Mouse (Mus musculus) ZHBTc4 (cell line): ENCODE measurements around the gene Plcz1.

Source experiments
- DNase-seq: peaks from one replicate; pipeline ENCODE4 v3.0.0-alpha.2; 2011; ENCODE audit warnings: low read depth, low spot score

The Plcz1 gene

DNA sequence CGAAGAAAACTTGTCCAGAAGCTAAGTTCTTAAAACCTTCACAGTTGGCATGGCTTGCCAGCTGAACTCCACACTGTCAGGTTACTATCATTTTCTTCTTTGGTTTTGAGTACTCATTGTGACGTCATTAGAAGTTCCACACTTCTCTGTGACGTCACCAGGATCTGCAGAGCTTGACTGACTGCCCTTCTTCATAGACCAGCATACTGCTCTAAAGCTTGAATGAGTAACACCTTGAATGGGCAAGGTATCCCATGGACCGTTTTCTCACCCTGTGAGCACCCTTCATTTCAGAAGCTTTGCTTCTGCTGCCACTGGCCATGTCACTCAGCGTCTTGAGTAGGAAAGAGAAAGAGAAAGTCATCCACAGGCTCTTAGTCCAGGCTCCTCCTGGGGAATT, at the start of gene Plcz1:
Gene Plcz1 (minus strand): TSS at position 101 of the 400 bp plus-strand sequence.
- DNase-seq = no peak

GRCm38 (mm10) chr6:140089855-140090254, 48.6 kb upstream of the Plcz1 start:
- no peak for DNase-seq

DNA sequence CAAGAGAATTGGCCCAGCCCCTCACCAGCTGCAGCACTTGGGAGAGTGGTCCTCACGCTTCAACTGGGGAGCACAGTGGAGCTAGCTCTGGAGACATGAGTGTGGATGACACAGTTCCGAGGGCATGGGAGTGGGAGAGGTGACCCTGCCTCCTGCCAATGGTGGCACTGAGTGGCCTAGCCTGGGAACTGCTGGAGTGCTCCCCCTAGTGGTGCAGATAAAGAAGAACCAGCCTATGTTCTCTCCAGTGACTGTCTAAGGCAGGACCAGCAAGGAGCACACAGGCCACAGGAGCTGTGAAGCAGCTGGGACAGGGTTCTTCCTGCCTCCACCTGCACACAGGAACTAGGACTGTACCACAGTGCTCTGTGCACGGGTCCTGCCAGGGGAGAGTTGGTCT, 40.5 kb upstream of the Plcz1 start:
- peak; percentile 57 for DNase-seq

- no peak for DNase-seq
Observed at GRCm38 (mm10) chr6:140080933-140081332, 39.7 kb upstream of the Plcz1 start.

DNA sequence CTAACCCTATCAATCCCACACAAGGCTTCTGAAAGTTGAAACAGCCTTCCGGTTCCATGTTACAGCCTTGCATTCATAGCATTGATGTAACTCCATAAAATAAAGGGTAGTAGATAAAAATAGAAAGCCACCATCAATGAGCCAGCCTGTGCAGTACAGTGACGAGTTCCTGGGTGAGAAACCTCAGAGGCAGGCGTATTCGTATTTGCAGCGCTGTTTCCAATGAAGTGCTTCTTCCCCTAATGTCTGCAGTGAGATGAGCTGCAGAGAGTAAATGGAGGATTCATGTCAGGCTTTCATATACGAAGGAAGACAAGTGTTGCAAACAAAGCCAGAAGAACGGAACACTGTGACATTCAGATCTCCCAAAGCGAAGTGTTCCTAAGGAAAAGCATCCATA, 27.9 kb upstream of the Plcz1 start:
- no peak for DNase-seq

- DNase-seq = no peak
Observed at GRCm38 (mm10) chr6:140054271-140054928, 13.1 kb upstream of the Plcz1 start.

DNA sequence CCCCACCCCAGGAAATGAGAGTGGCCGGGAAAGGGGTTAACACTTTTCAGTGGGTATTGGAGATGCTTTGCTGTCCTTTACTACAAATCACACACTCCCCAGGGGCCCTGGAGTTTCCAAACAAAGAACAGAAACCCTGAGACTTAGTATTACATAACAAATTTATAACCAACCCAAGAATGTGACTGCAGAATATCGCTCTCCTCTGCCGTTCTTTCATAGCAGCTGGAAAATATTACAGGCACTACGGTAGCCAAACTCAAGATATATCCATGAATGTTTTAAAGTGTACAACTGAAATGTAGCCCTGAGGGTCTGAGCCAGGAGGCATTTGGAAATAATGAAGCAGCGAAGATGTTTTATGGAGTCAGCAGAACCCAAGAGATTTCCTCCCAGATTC, 10.2 kb upstream of the Plcz1 start:
- DNase-seq = no peak

- no peak for DNase-seq
Observed at GRCm38 (mm10) chr6:140040952-140041351, 305 bp downstream of the Plcz1 start, which contains the start of gene Capza3. Capza3 (plus strand) TSS chr6:140041252.

DNA sequence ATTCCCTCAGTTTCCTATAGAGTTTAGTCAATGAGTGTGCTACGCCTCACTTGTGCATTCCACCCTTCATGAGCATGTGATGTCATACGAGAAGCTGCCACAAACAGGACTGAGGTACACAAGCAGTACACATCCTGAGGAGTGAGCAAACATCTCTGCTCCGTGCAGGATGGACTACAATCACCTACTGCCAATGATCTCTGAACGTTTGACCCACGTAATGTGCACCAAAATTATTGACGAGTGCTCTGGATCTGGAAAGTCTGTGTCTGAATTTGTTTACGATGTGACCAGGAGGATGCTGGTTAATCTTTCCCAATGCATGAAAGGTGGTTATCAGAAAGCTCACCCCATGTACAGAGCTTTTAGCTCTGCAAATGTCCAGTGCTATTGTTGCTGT, 16.9 kb downstream of the Plcz1 start:
- no peak for DNase-seq

DNA sequence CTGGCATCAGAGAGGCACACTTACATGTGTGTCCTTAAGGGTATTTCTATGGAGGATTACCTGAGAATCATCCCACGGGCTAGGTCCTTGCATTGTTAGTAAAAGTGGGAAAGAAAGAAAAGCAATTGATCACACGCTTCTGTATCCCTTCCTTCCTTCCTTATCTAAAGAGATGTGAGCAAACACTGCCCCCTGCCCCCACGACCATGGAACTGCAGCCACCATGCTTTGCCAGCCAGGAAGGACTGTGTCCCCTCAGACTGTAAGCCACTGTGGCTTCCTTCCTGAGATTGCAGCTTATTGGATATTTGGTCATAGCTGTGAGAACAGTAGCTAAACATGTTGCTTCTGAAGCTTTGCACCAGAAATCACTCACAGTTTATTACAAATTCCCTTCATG, 36.1 kb downstream of the Plcz1 start:
- peak; percentile 55 for DNase-seq

GRCm38 (mm10) chr6:139989597-139989996, 51.7 kb downstream of the Plcz1 start:
- no peak for DNase-seq

- no peak for DNase-seq
Observed at GRCm38 (mm10) chr6:139989075-139989474, 52.2 kb downstream of the Plcz1 start.

- no peak for DNase-seq
Observed at GRCm38 (mm10) chr6:139986564-139986963, 54.7 kb downstream of the Plcz1 start.

DNA sequence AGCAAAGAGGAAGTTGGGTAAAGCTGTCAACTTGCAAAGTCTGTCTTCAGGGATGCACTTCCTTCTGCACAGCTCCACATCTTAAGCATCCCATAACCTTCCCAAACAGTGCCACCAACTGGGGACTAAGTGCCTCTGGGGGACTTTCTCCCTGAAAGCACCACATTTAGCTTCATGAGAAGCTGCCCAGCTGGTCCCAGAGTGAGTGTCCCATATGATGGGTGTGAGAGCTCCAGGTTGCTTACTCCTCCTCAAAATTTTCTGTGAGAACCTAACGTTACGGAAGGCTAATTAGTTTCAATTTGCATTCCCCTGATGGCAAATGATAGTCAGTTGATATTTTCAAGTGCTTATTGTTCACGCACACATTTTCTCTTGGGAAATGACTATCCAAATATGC, 57.2 kb downstream of the Plcz1 start:
- DNase-seq = no peak

DNA sequence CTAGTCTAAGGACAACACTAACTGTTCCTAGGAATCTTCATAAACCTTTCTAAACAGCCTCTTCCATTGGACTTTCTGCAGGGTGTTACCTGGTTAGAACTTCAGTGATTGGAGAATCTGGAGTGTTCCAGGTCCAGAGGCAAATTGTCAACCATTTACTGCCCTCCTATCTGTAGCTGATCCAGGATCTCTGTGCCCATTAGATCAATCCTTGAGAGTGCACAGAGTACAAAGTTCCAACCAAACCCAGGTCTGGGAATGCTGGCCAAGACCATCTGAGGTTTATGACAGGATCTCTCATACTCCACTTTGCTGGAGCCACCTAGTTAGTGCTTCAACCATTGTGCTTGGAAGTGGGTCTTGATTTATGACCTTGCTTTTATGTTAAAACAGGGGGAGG, 60.2 kb downstream of the Plcz1 start:
- no peak for DNase-seq

DNA sequence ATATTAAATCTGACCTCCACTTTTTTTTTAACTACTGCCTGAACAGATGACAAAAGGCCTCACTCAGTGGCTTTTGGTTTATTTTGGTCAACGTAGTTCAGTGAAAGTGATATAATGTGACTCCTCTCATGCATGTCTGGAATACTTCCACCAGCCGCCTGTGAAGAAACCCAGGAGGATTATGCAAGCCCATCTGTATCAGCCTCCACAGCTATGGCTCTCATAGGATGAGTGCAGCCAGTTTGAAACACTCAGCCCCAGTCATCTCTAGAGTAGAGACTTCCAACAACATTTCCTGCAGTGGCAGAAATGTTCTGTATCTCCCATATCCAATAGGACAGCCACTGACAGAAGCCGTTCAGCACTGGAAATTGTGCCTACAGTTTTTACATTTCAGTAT, 63.1 kb downstream of the Plcz1 start:
- no peak for DNase-seq

- DNase-seq = no peak
Observed at GRCm38 (mm10) chr6:139974668-139975067, 66.6 kb downstream of the Plcz1 start.

- no peak for DNase-seq
Observed at GRCm38 (mm10) chr6:139971608-139972298, 69.5 kb downstream of the Plcz1 start.

DNA sequence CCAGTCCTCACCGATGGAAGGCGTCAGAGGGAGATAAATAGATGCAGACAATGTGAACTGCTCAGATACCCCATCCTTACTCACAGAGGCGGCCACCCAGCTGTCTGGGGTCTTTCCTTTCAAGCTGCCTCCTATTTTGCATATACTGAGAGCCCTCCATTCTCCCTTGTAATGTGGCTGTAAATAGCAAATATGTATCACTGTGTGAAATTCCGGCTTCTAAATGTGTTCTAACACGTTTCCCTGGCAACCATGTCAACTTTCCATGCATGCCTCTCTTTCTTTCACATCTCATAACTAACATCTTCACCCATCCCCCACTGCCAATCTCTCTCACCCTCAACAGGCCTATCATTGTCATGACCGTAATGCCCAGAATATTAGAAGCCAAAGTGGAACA, 74.6 kb downstream of the Plcz1 start:
- no peak for DNase-seq

GRCm38 (mm10) chr6:139964895-139965294, 76.4 kb downstream of the Plcz1 start:
- DNase-seq = no peak

DNA sequence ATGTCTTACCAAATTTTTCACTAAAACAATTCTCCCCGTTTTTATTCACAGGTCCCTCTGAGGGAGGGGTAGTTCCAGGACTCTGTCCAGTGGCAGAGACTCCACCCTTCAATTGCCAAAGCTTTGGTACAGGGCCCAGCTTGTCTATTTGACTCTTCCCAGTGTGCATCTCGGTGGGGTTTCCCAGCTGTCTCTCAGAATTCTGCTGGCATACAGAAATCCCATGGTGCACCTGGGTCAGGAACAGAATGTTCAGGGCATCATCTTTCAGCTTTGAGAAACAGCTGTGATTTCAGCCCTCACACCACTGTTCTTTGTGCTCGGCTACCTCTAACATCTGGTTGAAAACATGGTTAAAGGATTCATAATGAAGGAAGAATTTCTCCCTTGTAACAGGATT, 77.5 kb downstream of the Plcz1 start:
- DNase-seq = no peak

DNA sequence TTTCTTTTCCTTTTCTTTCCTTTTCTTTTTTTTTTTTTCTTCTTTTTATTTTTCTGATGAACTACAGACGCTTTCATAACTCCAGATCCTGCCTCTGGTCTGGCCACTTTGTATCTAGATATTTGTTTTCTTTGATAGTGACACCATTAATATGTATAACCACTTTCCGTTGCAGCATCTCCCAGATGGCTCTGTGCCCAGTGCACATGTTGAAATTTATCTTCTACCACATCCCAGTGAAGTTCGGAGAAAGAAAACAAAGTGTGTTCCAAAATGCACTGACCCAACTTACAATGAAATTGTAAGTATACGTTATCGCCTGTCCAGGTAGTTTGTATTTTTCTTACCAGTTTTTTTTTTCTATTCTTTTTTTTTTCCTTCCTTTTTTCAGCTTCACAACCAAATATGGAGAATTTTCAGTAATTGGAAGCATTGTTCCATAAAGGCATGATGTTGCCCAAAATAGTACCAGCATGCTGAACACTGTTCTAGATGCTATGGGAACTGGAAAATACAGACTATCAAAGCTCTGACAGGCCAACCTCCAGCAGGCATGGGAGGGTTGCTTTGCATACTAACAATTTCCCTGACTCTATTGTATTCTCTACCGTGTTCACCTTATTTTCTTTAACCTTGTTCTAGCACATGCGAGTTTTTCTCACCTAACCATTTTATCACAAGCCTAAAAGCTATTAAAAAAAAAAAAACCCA, 83.6 kb downstream of the Plcz1 start:
- DNase-seq = no peak

DNA sequence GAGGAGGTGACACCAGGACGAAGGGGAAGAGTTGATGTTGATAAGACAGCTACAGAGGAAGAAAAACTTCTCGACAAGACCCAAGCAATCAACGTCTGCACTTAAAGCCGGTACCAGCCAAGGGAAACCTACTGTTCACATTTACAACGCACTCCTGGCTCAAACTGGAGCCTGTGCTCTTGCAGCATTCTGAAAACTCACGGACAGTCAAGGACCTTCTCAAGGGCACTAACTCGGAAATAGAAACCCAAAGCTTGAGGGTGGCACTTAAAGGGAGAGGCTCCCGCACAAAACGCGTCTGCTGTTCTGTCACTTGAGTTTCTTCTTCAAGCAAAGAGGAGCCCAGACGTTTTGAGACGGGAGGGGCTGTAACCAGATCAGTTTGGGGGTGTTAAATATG, 87.7 kb downstream of the Plcz1 start:
- DNase-seq = no peak
